Mouse (Mus musculus) olfactory bulb, adult 2 months (tissue): ENCODE data around the gene Mapk12.

Experiments
- CTCF ChIP-seq: fragments of 200-500 bp; IDR thresholded peaks from 2 replicates; pipeline ENCODE4 v1.5.1; 2012; ENCODE audit warnings: low read depth, mild to moderate bottlenecking, low read length, moderate library complexity; ENCODE audit not compliant: insufficient read depth
- POLR2A ChIP-seq: fragments of 200-500 bp; IDR thresholded peaks from 2 replicates; pipeline ENCODE4 v1.6.1; 2012; ENCODE audit warnings: mild to moderate bottlenecking, low read depth, low read length, moderate library complexity; ENCODE audit not compliant: insufficient read depth

- no peak for TF ChIP-seq POLR2A
- TF ChIP-seq CTCF, result no peak
Observed at GRCm38 (mm10) chr15:89141443-89141842, 940 bp upstream of the Mapk12 start.
